Mouse (Mus musculus): ENCODE data around the gene Epop.

- TF ChIP-seq CTCF (conservative IDR thresholded peaks at IDR 0.05; ENCODE audit: insufficient read depth, insufficient read length, low read depth, low read length) (0 out of 2 replicates have a peak, but pooled peaks have one; percentile 9), POLR2A (IDR thresholded peaks at IDR 0.05; ENCODE audit: low read depth, low read length) (no peak)
Observed at GRCm38 (mm10) chr11:97666221-97666620, 36.7 kb upstream of the Epop start.
